Mouse (Mus musculus): ENCODE measurements around the gene Cypt1.

The Cypt1 gene

DNA sequence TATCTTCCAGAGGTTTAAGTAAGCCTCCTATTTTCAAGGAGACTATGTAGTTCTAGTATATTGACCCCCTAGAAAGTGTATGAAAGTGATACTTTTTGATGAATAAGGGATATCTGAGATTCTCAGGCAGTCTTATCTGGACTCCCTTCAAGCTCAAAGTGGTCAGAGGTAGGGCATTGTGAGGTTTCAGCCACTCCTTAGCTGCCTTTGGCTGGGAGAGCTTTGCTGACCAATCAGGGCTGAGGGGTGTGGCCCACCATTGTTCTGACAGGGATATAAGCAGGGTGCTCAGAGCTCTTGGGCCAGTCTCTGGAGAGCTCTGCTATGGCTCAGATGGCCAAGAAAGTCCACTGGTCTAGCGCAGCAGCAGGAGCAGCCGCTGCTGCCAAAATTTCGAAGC lies at the start of gene Cypt1:
Gene Cypt1, plus strand, starts transcription at position 301 of the 400 bp plus-strand sequence.
- DNase-seq (ENCODE audit: low read depth in 2 of 2, low spot score in 2 of 2) = no peak

DNA sequence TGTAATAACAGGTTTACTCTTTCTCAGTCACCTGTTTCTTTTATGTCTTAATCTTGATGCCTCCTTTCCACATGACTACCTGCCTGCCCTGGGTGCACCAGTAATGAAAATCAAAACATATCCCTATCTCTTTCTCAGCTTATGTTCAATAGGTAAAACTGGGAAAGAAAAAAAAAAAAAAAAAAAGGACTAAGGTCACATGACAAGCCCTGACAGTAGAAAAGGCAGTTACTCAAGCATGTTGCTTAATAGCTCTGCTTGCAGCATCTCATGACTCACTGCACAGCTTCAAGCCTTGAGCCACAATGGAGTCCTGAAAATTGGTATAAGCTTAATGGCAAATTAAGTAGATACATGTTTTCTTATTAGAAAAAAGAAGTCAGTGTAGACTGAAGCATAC lies 24.1 kb downstream of the Cypt1 start:
- no peak for DNase-seq (ENCODE audit: low read depth in 2 of 2, low spot score in 2 of 2)

DNA sequence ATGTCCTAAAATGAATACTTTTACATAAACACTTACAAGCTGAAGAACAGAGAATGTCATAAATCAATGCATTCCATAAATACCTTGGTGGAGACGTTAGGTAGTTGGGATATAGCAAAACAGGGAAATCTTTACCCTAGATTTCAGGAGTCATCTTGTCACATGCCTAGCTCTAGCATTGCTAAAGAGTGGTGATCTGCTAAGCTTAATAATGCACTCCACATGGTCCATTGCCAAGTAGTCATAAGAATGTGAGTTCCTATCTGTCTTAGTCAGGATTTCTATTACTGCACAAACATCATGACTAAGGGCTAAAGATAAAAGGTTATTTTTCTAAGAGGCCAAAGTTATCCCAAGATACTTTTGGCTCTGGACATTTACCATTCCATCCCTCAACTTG lies 34.4 kb downstream of the Cypt1 start:
- no peak for DNase-seq (ENCODE audit: low read depth in 2 of 2, low spot score in 2 of 2)

- DNase-seq (ENCODE audit: low read depth in 2 of 2, low spot score in 2 of 2) = no peak
These were observed 35.8 kb downstream of the Cypt1 start for GRCm38 (mm10) chrX:16558501-16558900.

Data from CD8-positive naive resting alpha-beta T cell, adult 2 months (primary cell).